Mouse (Mus musculus) urinary bladder, postnatal 14 days (tissue): ENCODE results near the gene Lce3c.

Experiments
- DNase-seq: peaks from one replicate; pipeline ENCODE4 v3.0.0; 2021; ENCODE audit warnings: low spot score

Gene Lce3c

GRCm38 (mm10) chr3:92944186-92944585 is at the start of gene Lce3c:
Lce3c (plus strand) TSS chr3:92944486.
- DNase-seq = no peak

GRCm38 (mm10) chr3:92894489-92894888 is 49.8 kb upstream of the Lce3c start:
- DNase-seq = peak; percentile 5

DNA sequence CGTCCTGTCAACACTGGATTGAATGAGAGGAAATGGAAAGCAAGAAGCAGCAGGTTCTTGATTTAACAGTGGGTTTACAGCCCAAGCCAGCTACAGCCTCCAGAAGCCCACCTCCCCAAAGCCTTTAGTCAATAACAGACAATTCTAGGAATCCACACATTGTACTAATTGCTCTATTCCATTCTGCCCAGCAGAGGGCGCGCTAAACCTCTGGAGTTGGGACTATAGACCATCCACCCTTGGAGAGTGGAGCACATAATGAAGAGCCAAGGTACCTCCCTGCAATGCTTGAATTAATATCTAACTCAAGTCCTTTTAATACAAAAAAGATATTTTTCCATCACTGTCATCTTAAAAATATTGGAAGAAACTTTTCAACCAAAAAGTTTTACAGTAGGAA is 41.3 kb upstream of the Lce3c start:
- peak; percentile 22 for DNase-seq

- no peak for DNase-seq
Measured at GRCm38 (mm10) chr3:92903640-92904039, 40.6 kb upstream of the Lce3c start.

GRCm38 (mm10) chr3:92905182-92905581 is 39.1 kb upstream of the Lce3c start:
- no peak for DNase-seq

DNA sequence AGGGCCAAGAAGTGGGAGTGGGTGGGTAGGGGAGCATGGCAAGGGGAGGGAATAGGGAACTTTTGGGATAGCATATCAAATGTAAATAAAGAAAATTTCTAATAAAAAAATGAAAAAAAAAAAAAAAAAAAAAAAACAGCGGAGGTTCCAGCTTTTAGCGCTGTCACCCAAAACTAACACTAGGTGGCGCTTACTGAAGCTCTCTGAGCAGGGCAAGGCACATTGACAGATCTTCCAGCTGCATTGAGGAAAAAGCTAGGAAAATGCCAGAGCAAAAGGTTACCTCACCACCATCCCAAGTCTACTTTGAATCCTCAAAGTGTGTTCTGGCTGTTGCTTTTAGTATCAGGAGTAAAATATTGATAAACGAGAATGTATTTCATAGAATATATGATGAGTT is 36.7 kb upstream of the Lce3c start:
- peak; percentile 16 for DNase-seq

DNA sequence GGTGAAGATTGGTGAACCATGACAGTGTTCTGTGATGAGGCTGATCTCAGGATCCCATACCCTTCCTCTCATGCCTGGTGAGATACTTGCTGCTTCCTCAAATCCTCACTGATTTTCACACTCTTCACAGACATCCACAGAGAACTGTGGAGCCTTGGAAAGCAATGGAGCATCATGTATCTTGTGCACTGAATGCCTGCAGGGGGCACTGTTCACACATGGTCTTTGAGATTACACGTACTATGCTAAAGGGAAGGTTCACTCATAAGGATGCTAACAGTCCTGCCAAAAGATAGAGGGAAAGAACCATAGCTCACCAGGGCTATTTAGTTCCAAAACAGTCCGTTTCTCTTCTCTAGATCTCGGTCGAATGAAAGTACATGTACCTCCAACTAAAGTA is 23.9 kb upstream of the Lce3c start:
- peak; percentile 61 for DNase-seq

- no peak for DNase-seq
Measured at GRCm38 (mm10) chr3:92926130-92926529, 18.2 kb upstream of the Lce3c start, which contains the start of gene Lce3a. Lce3a (minus strand) TSS chr3:92926230.

- no peak for DNase-seq
Measured at GRCm38 (mm10) chr3:92932679-92933078, 11.6 kb upstream of the Lce3c start, which contains the start of gene Lce3b. Lce3b (plus strand) TSS chr3:92932979.

GRCm38 (mm10) chr3:92957090-92957489 is 12.8 kb downstream of the Lce3c start, which contains the start of gene Lce3d:
Lce3d (plus strand) TSS chr3:92957390.
- DNase-seq = no peak

DNA sequence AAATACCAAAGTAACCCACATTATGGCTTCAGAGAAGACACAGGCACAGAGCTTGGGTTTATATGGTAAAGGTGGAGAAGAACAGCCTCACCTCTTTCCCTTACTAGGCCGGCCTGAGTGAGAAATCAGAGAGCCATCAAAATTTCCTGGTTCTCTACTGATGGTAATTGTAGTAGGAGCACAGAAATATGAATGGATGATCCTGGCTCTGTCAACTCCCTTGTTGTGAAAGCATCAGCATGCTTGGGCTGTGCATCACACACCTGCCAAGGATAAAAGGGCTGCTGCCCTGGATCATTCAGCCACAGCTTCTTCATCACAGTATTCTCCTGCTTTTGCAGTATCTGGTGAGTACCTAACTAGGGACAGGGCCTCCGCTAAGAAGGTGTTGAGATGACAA is 22.5 kb downstream of the Lce3c start, which contains the start of gene Lce3e:
Gene Lce3e, plus strand, starts transcription at position 301 of the 400 bp plus-strand sequence.
- DNase-seq = no peak

DNA sequence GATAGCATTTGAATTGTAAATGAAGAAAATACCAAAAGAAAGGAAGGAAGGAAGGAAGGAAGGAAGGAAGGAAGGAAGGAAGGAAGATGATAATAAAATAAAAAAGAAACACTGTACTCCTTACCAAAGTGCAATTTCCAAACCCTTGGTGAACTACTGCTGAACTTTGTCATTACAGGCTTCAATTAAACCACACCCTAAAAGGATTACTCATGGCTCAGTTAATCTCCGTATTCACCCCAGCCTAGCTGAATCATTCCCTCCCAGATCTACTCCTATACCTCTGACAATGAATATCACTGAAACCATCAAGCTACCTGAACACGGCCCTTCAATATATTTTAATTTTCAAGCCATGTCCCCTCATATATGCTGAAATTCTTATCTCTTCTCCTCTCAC is 34.2 kb downstream of the Lce3c start:
- no peak for DNase-seq

DNA sequence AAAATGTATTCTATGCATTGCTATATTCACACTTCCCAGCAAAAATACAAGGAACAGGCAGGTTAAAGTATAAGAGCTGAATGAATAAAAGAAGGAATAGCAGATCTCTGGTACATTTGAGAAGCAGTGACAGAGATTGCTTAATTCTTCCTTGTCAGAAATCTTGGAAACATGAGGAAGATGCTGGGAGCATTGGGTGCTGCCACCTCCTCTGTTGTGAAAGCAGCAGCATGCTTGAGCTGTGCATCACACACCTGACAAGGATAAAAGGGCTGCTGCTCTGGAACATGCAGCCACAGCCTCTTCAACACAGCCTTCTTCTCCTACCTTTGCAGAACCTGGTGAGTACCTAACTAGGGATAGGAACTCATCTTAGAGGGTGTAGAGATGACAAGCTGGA is 47.6 kb downstream of the Lce3c start, which contains the start of gene Lce3f:
Gene Lce3f, plus strand, starts transcription at position 301 of the 400 bp plus-strand sequence.
- no peak for DNase-seq
